Mouse (Mus musculus) cerebellum, adult 2 months (tissue): ENCODE results near the gene Slc16a3. TPM values are rescaled to one million over a fixed set of nuclear protein-coding genes. Genes with fewer than 3 reads are reported as not detected.

ENCODE experiments used
- DNase-seq, 2 experiments: peaks; one replicate each; pipeline ENCODE4 v3.0.0; 2021
- H3K27ac ChIP-seq: fragments of 200-500 bp; 2 replicates; pipeline ENCODE4 v1.5.1; 2012; ENCODE audit warnings: low read length, control low read depth, inconsistent platforms; ENCODE audit not compliant: insufficient read depth
- H3K27me3 ChIP-seq: fragments of 200-500 bp; 2 replicates; pipeline ENCODE4 v1.6.1; 2012; ENCODE audit warnings: inconsistent platforms, mild to moderate bottlenecking, low read length, moderate library complexity; ENCODE audit not compliant: control insufficient read depth, insufficient read depth
- H3K4me1 ChIP-seq: fragments of 200-500 bp; 2 replicates; pipeline ENCODE4 v1.6.1; 2011; ENCODE audit warnings: low read length; ENCODE audit not compliant: control insufficient read depth, insufficient read depth
- H3K4me3 ChIP-seq: fragments of 200-500 bp; replicated peaks from 2 replicates; pipeline ENCODE3; 2011; ENCODE audit warnings: mild to moderate bottlenecking, low read depth, low read length, control low read depth; ENCODE audit not compliant: insufficient read depth
- CTCF ChIP-seq: fragments of 200-500 bp; IDR thresholded peaks from 2 replicates; pipeline ENCODE4 v1.5.1; 2011; ENCODE audit warnings: low read depth, mild to moderate bottlenecking, control low read depth, low read length, moderate library complexity, borderline replicate concordance; ENCODE audit not compliant: insufficient read depth
- POLR2A ChIP-seq: fragments of 200-500 bp; IDR thresholded peaks from 2 replicates; pipeline ENCODE4 v1.6.1; 2011; ENCODE audit warnings: low read length, control low read depth, borderline replicate concordance; ENCODE audit not compliant: insufficient read depth
- WGBS: fragments of 180-500 bp; shearing (Covaris S2); methylation state at CpG from one replicate; pipeline ENCODE4 v1.1.7; 2018; 5-methylcytosine and 5-hydroxymethylcytosine counted together
- polyA plus RNA-seq: library from polyadenylated mRNA; depleted of rRNA; stranded (reverse); fragments of >200 nt; gene quantifications from 2 replicates; pipeline ENCODE4 v1.2.3, GENCODE M21; 2012

Slc16a3 gene
- polyA plus RNA-seq, 1 experiment, result 1.6 TPM

DNA sequence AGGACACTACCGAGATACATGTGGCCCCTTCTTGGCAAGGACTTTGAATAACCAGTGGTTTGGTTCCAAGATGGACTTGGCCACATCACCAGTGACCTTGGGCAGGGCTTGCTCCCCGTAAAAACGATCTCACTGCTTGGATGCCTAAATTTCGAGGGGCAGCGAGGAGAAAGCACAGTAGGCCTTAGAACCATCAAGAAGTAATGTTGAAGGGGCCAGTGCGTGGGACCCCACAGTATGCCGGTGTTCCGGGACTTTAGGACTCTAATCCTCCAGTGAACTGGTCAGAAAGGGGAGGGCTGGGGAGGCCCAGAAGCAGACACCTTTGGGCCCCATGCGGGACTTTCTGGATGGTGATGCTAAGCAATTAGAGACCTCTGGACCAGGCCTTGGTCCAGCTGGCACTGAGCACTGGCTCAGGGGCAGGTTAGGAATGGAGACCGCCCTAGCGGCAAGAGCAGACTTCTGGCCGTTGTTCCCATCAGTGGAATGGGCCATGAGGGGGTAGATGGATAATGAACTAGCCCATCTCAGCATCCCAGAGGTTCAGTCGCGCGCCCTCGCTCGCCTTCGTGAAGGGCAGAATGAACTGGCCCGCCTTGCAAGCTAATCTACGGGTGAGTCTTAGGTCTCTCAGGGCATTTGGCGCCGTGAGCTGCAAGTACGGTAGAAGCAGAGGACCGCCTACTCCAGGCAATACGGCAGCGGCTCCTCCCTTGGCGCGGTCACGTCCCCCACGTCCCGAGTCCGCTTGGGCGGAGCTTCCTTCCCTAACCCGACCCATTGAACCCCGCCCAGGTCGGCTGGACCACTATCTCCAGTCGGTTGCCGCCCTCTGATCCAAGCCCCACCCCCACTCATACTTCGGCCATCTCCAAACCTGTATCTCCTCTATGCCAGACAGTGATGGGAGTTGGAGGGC, 2.3 kb downstream of the Slc16a3 start:
- H3K27ac ChIP-seq, result no peak overlapping the region
- H3K4me3 ChIP-seq, result peak overlapping the region; percentile 70
- TF ChIP-seq CTCF, result no peak
- TF ChIP-seq POLR2A, result peak; percentile 47; the same call in 1 of the 2 replicates
- peak; percentile 88 to 93 for DNase-seq
- 4% methylated on average over 39 of the region's 39 CpGs for WGBS
- H3K4me1 ChIP-seq, result no peaks in the 10 kb centered on the region
- H3K27me3 ChIP-seq, result no peaks in the 10 kb centered on the region; the same call in 1 of the 2 replicates

DNA sequence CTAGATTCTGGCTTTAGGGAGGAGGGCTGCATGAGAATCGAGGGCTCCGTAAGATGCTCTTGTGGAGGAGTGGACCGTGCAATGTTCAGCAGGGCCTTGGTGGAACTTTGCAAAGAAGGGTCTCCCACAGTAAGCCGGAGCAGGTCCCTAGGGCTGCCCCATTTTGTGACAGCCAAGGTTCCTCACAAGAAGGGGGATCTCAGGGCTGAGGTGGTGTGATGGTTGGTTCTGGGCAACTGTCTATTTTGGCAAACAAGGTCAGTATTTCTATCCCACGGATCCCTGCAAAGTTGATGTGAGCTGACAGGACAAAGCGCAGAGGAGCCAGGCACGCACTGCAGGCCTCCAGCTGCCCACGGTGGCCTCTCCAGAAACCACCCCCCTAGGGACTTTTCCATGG, 3.0 kb downstream of the Slc16a3 start:
- WGBS, result 4% methylated on average over 8 of the region's 8 CpGs
- H3K4me3 ChIP-seq, result peak overlapping the region; percentile 70
- no peaks in the 10 kb centered on the region for H3K4me1 ChIP-seq
- no peak for DNase-seq
- no peak for TF ChIP-seq POLR2A
- TF ChIP-seq CTCF, result no peak
- H3K27ac ChIP-seq, result no peak overlapping the region
- no peaks in the 10 kb centered on the region; the same call in 1 of the 2 replicates for H3K27me3 ChIP-seq

DNA sequence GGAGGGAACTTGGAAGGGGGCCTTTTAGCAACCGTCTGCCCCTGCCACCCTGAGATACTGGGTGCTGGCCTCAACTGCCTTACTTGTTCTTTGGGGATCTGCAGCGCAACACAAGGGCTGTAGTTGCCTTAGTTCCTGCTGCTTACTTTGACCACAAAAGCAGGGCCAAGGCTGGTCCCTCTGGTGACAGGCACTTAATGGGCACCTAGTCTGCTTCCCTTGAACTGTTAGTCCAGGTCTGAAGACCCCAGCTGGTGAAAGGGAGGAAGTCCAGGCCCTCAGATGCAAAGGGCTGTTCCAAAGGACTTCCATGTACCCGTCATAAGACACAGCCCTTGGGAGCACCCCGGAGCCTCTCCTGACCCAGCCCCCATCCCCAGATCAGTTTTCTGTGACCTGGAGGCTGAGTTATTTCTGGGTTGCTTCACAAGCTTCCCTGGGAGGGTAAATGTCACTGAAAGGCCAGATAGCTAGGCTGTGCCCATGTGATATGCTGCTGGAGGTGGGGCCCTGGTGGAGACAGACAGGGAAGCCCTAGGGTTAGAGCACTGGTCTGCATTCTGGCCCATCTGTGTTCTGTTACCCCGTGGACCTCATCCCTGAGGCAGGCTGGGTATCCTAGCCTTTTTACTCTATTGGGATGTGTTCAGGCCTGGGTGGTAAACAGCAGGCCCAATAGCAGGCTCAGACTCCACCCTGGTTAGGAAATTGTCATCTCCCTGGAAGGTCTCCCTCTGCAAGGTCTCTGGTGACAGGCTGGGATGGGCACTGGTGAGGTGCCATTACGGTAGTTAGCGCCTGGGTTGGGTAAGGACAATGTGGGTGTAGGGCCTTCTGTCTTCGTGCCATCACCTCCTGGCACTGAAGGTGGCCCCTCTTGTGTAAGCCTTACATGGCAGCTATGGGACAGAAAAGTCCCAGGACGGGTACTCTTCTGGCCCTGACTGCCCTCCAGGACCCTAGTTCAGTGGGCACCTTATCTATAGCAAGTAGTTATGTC, 3.8 kb downstream of the Slc16a3 start:
- H3K27ac ChIP-seq, result no peak overlapping the region
- no peak overlapping the region for H3K4me3 ChIP-seq
- no peak for DNase-seq
- TF ChIP-seq POLR2A (no peak), CTCF (no peak)
- H3K4me1 ChIP-seq, result no peaks in the 10 kb centered on the region
- no peaks in the 10 kb centered on the region; the same call in 1 of the 2 replicates for H3K27me3 ChIP-seq
- 72% methylated on average over 9 of the region's 9 CpGs for WGBS

DNA sequence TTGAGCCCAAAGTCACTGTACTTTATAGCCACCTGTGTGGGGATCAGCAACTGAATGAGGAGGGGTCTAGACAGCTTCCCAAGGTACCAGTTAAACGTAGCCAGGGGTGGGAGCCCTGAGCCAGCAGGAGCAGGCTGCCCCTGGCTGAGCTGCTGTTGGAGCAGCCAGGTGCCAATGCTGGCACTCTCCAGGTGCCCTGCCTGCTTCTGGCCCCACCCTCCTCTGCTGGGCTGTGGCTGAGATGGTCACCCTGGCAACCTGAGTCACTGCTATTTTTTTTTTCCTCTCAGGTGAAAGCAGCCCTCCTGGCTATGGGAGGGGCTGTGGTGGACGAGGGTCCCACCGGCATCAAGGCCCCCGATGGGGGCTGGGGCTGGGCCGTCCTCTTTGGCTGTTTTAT, 6.7 kb downstream of the Slc16a3 start:
- Histone ChIP-seq H3K27ac (no peak overlapping the region), H3K4me1 (peaks cover 3% of the 10 kb centered on the region; the same call in 1 of the 2 replicates), H3K4me3 (no peak overlapping the region), H3K27me3 (no peaks in the 10 kb centered on the region)
- 71% methylated on average over 5 of the region's 5 CpGs for WGBS
- TF ChIP-seq POLR2A (no peak), CTCF (no peak)
- no peak for DNase-seq

DNA sequence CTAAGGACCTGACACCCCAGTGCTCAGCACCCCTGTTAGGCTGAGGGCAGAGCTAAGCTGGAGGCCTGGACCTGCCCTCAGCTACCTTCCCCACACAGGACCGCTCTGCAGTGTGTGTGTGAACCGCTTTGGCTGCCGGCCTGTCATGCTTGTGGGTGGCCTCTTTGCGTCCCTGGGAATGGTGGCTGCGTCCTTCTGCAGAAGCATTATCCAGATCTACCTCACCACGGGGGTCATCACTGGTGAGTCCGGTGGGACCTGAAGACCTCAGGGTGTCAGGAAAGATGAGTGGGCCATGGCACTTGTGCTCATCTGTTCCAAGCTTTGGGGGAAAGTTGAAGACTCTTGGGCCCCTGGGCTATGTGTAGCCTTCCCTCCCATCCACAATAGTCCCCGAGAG, 7.4 kb downstream of the Slc16a3 start:
- Histone ChIP-seq H3K4me3 (no peak overlapping the region), H3K27me3 (no peaks in the 10 kb centered on the region), H3K4me1 (peaks cover 3% of the 10 kb centered on the region; the same call in 1 of the 2 replicates), H3K27ac (no peak overlapping the region)
- WGBS, result 81% methylated on average over 8 of the region's 8 CpGs
- TF ChIP-seq POLR2A (no peak), CTCF (no peak)
- no peak for DNase-seq

DNA sequence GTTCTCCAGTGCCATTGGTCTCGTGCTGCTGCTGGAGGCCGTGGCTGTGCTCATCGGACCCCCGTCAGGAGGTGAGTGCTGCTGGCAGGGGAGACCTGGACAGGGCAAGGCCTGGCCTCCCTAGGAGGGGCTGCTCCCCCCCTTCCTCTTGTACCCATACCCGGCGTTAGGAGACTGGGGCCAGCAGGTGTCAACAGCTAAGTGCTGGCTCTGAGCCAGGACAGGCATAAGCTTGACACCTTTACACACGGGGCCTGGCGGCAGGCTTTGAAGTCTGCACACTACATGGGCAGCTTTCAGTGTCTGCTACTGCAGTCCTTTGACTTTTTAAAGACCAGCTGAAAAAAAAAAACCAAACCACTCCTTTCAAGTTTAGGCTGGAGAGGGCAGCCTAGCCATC, 8.8 kb downstream of the Slc16a3 start:
- 50% methylated on average over 8 of the region's 8 CpGs for whole genome bisulfite sequencing
- TF ChIP-seq CTCF (no peak), POLR2A (no peak)
- DNase-seq, result peak in 1 of 2 experiments; percentile 32

DNA sequence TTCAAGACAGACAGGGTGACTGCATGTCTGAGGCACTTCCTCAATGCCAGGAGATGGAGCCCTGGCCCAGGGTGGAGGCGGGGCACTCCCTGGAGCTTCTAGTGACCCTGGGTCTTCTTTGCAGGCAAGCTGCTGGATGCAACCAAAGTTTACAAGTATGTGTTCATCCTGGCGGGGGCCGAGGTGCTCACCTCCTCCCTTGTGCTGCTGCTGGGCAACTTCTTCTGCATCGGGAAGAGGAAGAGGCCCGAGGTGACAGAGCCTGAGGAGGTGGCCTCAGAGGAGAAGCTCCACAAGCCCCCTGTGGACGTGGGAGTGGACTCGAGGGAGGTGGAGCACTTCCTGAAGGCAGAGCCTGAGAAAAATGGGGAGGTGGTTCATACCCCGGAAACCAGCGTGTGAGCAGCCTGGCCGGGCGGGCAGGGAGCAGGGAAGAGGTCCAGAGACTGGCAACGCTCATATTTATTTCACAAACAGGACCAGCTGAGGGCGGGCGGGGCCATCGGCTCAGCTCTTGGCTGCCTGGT, 9.5 kb downstream of the Slc16a3 start:
- H3K4me3 ChIP-seq, result no peak overlapping the region
- H3K27me3 ChIP-seq, result no peaks in the 10 kb centered on the region
- no peak for TF ChIP-seq POLR2A
- no peak for TF ChIP-seq CTCF
- DNase-seq, result no peak
- H3K27ac ChIP-seq, result no peak overlapping the region
- H3K4me1 ChIP-seq, result peaks cover 3% of the 10 kb centered on the region; the same call in 1 of the 2 replicates
- 48% methylated on average over 15 of the region's 15 CpGs for WGBS

More for the DNA sequence above, 8.8 kb downstream of the Slc16a3 start:
- H3K27me3 ChIP-seq, result no peaks in the 10 kb centered on the region
- no peak overlapping the region for H3K4me3 ChIP-seq
- no peak overlapping the region for H3K27ac ChIP-seq
- H3K4me1 ChIP-seq, result peaks cover 3% of the 10 kb centered on the region; the same call in 1 of the 2 replicates
